Mouse (Mus musculus) lung, adult 2 months (tissue): ENCODE data around the gene Ldhb. TPM values are rescaled to one million over a fixed set of nuclear protein-coding genes. Genes with fewer than 3 reads are reported as not detected.
"Not testable (repeated sequence)": the region's sequence is repeated elsewhere in the genome, so short reads cannot be mapped to it uniquely, and the experiment has no call there.

Experiments
- DNase-seq: peaks from one replicate; pipeline ENCODE4 v3.0.0; 2022
- H3K4me1 ChIP-seq: fragments of 200-500 bp; 2 replicates; pipeline ENCODE4 v1.6.1; 2011; ENCODE audit warnings: low read length; ENCODE audit not compliant: control insufficient read depth, insufficient read depth
- H3K4me3 ChIP-seq: fragments of 200-500 bp; replicated peaks from 2 replicates; pipeline ENCODE3; 2011; ENCODE audit warnings: low read depth, mild to moderate bottlenecking, control low read depth, low read length; ENCODE audit errors: extremely low read depth
- CTCF ChIP-seq: fragments of 200-500 bp; IDR thresholded peaks from 2 replicates; pipeline ENCODE4 v1.5.1; 2011; ENCODE audit warnings: mild to moderate bottlenecking, low read length, control low read depth; ENCODE audit not compliant: insufficient read depth
- POLR2A ChIP-seq: fragments of 200-500 bp; IDR thresholded peaks from 2 replicates; pipeline ENCODE4 v1.6.1; 2011; ENCODE audit warnings: low read depth, mild to moderate bottlenecking, control low read depth, low read length, borderline replicate concordance; ENCODE audit errors: extremely low read depth
- WGBS: fragments of 180-500 bp; shearing (Covaris S2); methylation state at CpG from one replicate; pipeline ENCODE4 v1.1.7; 2018; 5-methylcytosine and 5-hydroxymethylcytosine counted together
- polyA plus RNA-seq: library from polyadenylated mRNA; depleted of rRNA; stranded (reverse); fragments of >200 nt; gene quantifications from 2 replicates; pipeline ENCODE4 v1.2.3, GENCODE M21; 2012

Gene Ldhb
- polyA plus RNA-seq, 1 experiment, result 224 TPM

DNA sequence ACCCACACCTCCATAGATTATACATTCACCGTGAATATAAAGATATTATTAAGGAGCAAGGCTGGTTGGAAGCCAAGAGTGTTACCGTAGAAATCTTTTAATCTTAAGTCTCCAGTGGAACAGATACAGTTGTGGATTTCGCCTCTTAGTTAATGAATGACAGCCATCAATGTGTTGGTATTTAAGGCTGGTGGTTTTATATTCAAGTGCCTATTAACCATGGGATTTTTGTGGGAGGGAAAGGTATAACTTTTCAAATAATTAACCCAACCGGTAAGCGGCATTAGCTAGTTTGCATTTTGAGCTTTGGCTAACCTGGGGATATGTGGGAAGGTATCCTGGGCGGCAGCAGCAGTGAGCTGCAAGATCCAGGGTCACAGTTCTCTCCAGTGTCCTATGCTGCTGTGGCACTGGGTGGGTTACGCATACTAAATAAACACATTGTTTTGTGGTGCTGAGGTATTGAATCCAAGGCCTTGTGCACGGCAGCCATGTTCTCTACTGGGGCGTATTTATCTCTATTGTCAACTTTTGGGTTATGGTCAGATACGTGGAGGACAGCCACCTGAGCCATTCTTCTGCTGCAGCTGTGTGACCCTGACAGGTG is 5.1 kb downstream of the Ldhb start:
- Histone ChIP-seq H3K4me3 (no peak overlapping the region), H3K4me1 (peaks cover 4% of the 10 kb centered on the region; the same call in 1 of the 2 replicates)
- 79% methylated on average over 10 of the region's 10 CpGs for WGBS
- TF ChIP-seq POLR2A (no peak), CTCF (no peak)
- no peak for DNase-seq

DNA sequence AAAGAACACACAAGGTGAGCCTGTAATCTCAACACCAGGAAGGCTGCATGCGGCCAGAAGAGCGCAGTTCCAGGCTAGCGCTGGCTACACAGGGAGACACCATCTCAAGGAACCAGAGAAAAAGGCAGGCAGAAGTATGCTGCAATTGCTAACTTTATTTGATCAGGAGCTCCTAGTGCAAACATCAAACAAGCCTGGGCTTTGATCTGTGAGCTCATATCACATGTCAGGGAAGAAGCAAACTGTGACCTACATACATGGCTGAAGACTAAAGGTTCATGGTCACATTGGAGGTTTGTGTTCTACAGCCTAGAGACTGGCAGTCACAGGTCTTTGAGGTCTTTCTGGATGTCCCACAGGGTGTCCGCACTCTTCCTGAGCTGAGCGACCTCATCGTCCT is 17.6 kb downstream of the Ldhb start:
- WGBS, result 81% methylated on average over 6 of the region's 6 CpGs
- DNase-seq, H3K4me3 ChIP-seq, H3K4me1 ChIP-seq: not testable (repeated sequence)

DNA sequence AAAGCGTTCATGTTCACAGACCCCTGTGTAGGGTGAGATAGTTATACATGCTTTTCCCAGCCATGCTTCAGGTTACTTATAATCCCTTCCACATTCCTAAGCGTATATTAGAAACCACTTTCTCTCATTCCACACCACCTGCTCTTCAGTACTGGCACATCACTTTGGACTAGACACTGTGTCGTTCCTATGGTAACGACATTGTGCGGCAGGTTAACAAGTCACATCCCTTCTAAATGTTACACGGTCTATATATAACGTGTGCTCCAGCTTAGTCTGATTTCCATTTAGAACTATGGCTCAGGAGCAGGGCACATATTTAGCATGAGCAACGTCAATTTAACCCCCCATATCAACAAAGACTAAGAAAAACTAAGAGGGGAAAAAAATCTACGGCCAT is 20.1 kb downstream of the Ldhb start:
- no peak for TF ChIP-seq POLR2A
- no peak for TF ChIP-seq CTCF
- 89% methylated on average over 9 of the region's 9 CpGs for WGBS
- no peak overlapping the region for H3K4me3 ChIP-seq
- no peak for DNase-seq
- H3K4me1 ChIP-seq, result no peaks in the 10 kb centered on the region

DNA sequence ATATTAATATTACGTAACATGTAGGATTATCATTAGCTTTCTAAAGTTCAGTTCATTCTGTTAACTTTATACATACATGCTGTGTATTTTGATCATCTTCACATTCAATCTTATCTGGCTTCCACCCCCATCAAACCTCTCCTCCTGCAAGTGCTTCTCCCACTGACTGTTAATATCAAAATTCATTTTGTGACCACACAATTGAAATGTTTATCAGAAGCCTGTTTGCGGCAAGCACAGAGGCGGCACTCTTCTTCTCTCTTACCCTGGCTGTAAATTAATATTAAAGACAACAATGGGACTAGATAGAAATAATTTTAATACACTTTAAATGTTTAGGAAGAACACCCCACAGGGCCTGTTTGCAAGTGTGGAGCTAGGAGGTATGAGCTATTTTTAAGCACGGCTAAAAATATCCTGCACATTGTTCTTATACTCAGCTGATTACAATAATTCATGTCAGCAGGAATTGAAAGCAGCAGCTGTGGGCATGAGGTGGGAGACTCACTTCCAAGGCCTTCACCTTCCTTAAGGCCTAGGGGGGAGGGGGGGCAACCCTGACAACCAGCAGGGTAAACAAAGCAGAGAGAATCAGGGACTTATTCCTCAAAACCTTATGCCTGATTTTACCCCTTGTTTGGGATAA is 22.2 kb downstream of the Ldhb start:
- no peak for TF ChIP-seq CTCF
- TF ChIP-seq POLR2A, result no peak
- Histone ChIP-seq H3K4me1 (no peaks in the 10 kb centered on the region), H3K4me3 (no peak overlapping the region)
- DNase-seq, result no peak
- WGBS, result 86% methylated on average over 4 of the region's 4 CpGs

DNA sequence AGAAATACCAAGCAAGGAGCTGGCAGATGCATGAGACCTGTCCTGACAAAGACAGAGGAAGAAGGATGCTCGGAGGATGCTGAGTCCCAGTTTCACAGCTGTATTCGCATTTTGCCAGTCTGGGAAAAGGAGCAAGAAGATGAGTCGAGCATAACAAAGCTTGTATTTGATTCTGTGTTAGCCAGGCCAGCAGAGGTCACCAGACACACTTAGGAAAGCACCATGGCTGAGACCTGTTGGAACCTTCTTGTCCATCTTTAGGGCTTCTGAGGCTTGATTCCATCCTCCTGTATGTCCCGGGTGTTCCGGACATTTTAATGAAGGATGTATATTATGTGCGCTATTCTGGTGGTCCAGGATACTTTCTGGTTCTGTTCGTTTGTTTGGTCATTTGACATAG is 30.5 kb downstream of the Ldhb start:
- DNase-seq, result no peak
- WGBS, result 74% methylated on average over 7 of the region's 7 CpGs

DNA sequence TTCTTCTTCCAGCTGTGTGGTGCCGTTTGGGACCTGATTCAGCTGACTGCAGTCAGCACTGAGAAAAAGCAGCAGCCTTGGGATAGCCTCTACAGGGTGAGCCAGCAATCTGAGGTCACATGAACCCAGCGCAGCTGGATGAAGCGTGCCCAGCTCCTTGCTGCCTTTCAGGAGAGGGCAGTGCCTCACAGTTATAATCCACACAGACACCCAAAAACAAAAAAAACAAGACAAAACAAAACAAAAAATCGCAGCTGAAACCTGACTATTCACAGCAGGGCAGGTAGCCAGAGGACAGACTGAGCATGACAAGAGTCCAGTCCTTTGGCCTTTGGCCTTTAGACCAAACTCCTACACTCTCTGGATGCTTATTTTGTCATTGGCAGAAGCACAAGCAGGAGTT is 35.0 kb downstream of the Ldhb start, which contains the start of gene Gys2:
Gene Gys2, minus strand, starts transcription at position 309 of the 403 bp plus-strand sequence.
- 61% methylated on average over 4 of the region's 4 CpGs for WGBS
- TF ChIP-seq POLR2A, result no peak
- TF ChIP-seq CTCF, result no peak
- Histone ChIP-seq H3K4me3 (no peak within 1 kb of the TSS), H3K4me1 (no peaks in the 10 kb centered on the region)
- DNase-seq, result no peak

More for the DNA sequence above, 30.5 kb downstream of the Ldhb start:
- no peaks in the 10 kb centered on the region for H3K4me1 ChIP-seq
- no peak overlapping the region for H3K4me3 ChIP-seq
- TF ChIP-seq CTCF (no peak), POLR2A (no peak)

DNA sequence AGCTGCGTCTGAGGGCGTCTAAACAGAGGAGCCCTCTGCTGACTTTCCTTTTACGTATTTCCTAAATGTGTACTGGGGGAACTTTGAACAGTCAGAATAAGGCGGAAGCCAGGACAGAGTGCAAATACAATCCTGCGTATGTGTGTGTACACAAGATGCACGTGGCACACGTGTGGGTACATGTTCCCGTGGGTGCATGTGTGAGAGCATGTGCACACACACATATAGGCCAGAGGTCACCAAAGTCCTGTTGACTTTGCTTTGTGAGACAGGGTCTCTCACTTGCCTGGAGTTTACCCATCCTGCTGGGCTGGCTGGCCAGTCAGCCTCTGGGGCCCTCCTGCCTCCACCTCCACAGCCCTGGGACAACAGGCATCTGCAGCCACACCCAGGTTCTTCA is 36.6 kb downstream of the Ldhb start:
- DNase-seq, result no peak
- TF ChIP-seq POLR2A (no peak), CTCF (no peak)
- no peak overlapping the region for H3K4me3 ChIP-seq
- no peaks in the 10 kb centered on the region for H3K4me1 ChIP-seq
- WGBS, result 61% methylated on average over 8 of the region's 8 CpGs

DNA sequence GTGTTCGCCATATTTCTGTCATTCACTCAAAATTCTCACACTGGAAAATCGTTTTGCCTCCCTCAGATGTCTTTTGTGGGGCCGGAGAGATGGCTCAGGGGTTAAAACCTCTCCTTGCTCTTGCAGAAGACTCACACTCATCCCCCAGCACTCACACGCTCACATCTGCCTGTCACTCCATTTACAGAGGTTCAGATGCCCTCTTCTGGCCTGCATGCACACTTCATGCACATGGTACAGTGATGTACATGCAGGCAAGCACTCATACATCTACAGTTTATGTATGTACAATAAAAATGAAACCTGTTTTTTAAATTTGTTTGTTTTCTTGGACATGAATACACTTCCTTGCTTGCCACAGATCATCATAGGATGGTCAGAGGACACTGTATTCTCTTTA is 38.2 kb downstream of the Ldhb start:
- 45% methylated on average over 4 of the region's 4 CpGs for WGBS
- no peak overlapping the region for H3K4me3 ChIP-seq
- DNase-seq, result no peak
- TF ChIP-seq POLR2A (no peak), CTCF (peak; percentile 20; the same call in 1 of the 2 replicates)
- H3K4me1 ChIP-seq, result no peaks in the 10 kb centered on the region

DNA sequence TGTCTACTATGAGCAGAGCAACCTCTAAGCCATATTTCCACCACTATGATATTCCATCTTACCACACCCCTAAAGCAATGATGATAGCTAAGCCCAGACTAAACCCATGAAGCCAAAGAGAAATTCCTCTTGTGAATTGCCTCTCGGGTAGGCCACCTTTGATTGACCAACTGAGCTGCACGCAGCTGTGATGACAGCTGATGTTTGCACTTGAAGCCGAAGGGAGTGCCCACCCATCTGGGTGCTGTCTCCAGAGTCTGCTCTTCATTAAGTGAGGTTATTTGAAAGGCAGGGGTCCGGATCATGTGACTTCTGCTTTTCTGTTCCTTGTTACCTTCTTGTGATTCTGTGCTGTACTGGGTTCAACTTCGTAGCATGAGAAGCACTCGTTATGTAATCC is 45.6 kb downstream of the Ldhb start:
- Histone ChIP-seq H3K4me1 (no peaks in the 10 kb centered on the region), H3K4me3 (no peak overlapping the region)
- TF ChIP-seq CTCF, result no peak
- DNase-seq, result no peak
- WGBS, result 75% methylated on average over 6 of the region's 6 CpGs

DNA sequence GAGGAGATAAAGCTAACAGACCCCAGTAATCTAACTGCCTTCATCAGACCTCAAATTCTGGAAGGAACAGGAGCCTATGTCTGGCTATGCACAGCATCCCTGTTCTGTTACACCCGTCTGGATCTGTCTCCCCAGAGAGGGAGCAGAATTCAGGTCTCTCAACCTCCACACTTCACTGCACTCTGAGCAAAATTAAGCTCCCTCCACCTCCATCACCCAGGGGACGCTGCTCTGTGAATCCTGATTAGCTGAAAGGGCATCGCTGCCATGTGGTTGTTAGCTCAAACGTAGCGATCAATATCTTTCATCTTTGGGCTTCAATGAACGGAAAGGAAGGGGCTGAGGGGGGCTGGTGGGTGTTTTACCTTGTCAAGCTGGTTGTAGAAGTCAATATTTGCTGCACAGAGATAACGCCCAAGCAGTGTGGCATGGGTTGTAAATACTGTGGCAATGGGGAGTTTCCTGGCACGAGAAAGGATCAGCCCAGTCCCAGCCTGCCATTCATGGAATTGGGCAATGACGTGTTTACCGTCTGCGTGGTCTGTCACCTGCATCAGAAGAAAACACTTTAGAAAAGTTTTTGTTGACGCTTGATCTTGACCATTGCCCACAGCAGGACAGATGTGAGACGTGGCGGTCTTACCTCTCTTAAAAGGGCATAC is 48.6 kb downstream of the Ldhb start:
- no peak for TF ChIP-seq POLR2A
- TF ChIP-seq CTCF, result no peak
- no peak for DNase-seq
- no peaks in the 10 kb centered on the region for H3K4me1 ChIP-seq
- H3K4me3 ChIP-seq, result no peak overlapping the region
- WGBS, result 65% methylated on average over 14 of the region's 14 CpGs
